Mouse (Mus musculus) adipocyte (in vitro differentiated cells): ENCODE measurements around the gene Akap11.
"Not testable (repeated sequence)": the region's sequence is repeated elsewhere in the genome, so short reads cannot be mapped to it uniquely, and the experiment has no call there.

ENCODE experiments used
- DNase-seq: peaks from one replicate; pipeline ENCODE4 v3.0.0-alpha.2; 2016; ENCODE audit warnings: low spot score

Akap11 gene

GRCm38 (mm10) chr14:78536281-78537165 lies at the start of gene Akap11:
Gene Akap11, minus strand, starts transcription at chr14:78536808.
- DNase-seq = peak; percentile 93

- no peak for DNase-seq
Observed at GRCm38 (mm10) chr14:78584222-78584621, 47.6 kb upstream of the Akap11 start.

GRCm38 (mm10) chr14:78583168-78583567 lies 46.6 kb upstream of the Akap11 start:
- DNase-seq = no peak

DNA sequence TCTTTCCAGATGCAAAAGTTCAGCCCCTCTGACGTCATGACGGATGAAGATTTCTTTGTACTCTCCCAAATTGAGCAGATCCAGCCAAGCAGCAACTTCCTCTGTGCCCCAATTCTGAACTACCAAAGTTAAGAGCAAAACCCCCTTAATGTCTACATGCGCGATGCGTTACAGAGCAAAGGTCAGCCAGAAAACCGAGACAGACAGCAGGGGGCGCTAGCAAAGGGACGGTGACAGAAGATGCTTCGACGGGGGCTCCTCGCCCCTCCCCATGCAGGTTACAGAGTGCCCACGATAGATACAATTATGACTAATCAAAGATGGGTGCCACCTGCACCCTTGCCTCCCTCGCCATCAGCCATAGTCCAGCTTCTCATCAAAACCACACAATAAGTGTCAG lies 39.3 kb upstream of the Akap11 start:
- no peak for DNase-seq

- DNase-seq = no peak
Observed at GRCm38 (mm10) chr14:78568410-78568809, 31.8 kb upstream of the Akap11 start.

DNA sequence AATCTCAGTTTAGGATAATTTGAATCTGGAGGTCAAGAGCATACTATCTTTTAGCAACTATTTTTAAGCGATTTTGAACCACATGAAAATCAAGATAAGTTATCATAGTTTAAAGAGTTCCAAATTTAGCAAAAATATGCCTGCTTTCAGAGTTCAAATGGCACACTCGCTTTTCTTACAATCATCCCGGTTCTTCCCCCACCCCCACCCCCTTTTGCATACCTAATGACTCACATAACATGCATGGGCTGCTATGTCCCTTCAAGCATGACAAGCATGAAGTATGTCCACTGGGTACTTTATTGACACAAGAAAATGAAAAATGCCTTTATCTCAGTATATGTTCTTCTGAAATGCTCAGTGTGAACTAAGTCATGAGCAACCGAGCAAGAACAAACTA lies 29.8 kb upstream of the Akap11 start:
- DNase-seq = no peak

DNA sequence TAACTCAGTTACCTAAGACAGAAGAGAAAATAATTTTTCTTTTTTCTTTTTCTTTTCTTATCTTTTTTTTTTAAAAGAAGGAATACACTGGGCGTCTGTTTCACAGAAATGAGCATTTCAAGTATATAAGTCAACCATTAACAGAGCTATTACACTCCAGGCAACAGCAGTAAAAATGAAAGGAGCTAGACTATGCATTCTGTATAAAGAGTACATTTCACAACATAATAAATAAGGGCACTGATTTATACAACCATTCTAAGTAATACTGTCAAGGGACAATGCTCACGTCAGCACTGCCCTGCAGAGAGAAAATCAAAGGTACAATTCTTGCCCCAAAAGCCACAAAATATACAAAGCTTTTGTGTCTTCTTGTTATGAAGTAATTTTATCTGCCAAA lies 27.7 kb upstream of the Akap11 start:
- no peak for DNase-seq

GRCm38 (mm10) chr14:78563211-78563610 lies 26.6 kb upstream of the Akap11 start:
- DNase-seq = no peak

DNA sequence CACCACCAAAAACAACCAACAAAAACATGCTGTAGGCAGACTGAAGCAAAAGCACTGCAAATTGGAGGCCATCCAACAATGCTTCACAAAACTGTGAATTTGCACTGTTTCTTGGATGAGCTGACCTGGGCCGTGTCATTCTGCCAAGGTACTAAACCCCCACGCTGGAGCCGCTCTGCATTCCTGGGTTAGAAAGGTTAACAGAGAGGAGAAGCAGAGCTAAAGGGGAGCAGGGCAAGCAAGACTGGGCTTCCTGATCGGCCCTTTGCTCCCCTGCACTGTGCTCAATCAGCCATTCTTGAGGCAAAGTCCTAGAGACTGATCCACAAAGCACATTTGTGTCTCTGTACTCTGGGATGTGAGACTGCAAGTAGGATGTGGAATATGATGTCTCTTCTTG lies 25.5 kb upstream of the Akap11 start:
- no peak for DNase-seq

DNA sequence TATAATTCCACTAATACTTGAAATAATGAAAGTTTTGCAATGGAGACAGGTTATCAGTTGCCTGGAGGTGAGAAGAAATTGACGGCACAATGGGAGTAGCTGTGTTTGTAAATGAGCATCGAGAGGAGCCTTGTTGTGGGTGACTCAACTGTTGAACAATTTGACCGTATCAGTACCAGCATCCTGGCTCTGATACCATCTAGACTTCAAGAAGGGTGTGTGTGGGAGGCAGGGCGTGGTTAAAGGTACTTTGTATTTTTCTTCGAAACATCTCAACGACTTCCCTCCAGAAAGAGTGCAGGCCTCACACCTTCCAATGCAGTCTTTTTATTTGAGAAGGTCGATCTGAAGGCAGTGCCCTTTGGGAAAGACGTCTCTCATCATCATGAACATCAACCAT lies 22.4 kb upstream of the Akap11 start:
- no peak for DNase-seq

DNA sequence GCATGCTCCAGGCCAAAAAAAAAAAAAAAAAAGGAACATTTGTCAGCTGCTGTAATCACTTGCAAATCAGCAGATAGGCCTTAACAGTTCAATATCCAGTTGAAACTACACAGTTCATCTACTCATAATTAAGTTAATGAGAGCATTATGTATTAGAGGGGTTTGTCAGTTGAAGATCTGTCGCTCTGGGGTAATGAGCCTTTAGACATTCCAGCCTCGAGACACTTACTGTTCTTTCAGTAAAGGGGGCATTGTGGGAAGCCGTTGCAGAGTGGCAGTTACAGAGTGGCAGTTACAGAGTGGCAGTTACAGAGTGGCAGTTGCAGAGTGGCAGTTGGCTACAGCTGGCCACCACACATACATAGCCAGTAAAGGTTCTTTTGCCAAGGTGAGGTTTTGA lies 18.2 kb upstream of the Akap11 start:
- DNase-seq = not testable (repeated sequence)

DNA sequence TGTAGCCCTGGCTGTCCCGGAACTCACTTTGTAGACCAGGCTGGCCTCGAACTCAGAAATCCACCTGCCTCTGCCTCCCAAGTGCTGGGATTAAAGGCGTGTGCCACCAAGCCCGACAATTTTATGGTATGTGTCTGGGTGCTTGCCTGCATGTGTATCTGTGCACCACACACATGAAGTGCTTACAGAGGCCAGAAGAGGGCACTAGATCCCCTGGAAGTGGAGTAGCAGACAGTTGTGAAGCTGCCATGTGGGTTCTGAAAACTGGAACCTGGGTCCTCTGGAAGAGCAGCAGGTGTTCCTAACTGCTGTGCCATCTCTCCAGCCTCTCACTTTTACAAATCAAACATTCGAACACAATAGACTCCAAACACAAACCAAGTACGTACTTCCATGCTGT lies 17.1 kb upstream of the Akap11 start:
- no peak for DNase-seq

- no peak for DNase-seq
Observed at GRCm38 (mm10) chr14:78548807-78549206, 12.2 kb upstream of the Akap11 start.

GRCm38 (mm10) chr14:78541319-78541718 lies 4.7 kb upstream of the Akap11 start:
- peak; percentile 49 for DNase-seq

GRCm38 (mm10) chr14:78539821-78540220 lies 3.2 kb upstream of the Akap11 start:
- DNase-seq = no peak

DNA sequence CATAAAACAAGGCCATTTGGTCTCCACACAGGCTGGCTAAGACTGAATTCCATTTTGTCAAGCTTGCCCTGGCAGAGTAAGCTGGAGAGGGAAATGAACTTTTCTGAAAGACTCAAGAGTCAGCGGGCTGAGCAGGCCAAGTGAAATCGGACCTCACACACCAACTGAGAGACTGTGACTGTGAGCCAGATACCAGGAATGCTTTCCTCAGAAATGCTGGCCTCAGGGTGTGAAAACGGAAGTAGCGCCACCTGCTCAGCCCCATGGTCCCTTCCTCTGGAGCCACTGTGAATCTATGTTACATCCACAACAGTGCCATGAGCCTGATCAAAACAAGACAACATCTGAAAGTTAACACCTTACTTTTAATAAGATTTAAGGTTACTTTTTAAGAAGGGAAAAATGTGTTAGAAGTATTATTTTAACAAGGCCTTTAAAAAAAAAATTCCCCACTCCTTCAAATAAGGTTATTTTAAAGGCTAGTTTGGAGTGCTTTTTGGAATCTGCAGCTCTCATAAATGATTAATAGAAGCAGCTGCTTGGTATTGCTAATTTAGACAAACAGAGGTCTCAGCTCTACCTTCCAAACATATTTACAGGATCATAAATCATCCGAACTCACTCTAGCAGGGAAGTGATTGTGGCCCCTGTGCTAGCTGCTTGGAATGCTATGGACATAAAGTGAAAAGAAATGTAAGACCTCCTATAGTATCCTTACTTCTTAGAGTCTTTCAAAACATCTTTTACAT lies 2.1 kb upstream of the Akap11 start:
- no peak for DNase-seq

- no peak for DNase-seq
Observed at GRCm38 (mm10) chr14:78537551-78537950, 943 bp upstream of the Akap11 start.

DNA sequence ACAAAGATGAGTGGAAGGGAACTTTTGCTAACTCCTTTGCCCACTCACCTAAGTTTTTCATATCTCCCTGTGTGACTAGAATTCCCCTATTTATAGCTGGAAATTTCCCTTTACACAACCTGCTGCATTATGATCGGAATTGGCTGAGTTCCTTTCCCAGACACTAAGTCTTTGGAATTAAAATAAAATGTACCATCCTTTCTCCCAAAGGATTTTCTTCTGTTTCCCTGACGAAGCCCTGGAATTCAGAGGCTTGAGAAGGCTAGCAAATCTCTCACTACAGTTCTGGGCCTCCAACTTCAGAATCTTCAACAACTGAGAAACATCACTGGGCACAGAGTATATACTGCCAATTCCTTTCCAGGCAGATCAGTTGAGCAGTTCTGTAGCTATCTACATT lies 1.2 kb downstream of the Akap11 start:
- peak; percentile 7 for DNase-seq

GRCm38 (mm10) chr14:78534651-78535050 lies 2.0 kb downstream of the Akap11 start:
- no peak for DNase-seq

DNA sequence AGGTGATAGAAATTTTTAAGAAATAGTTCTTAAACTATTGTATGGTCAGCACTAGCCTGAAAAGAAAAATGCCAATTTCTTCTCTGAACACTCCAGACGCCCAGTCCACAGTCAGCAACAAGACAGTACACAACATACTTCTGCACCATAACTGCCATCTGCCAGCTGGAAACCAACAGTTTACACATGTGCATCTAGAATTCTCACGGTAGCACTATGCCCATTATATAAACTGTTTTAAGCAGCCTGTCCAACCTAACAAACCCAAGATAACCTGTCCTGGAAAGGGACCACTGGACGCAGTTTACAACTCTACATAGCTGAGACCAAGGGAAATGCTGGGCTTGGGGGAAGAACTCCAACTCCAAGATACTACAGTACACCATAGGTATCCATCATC lies 2.9 kb downstream of the Akap11 start:
- no peak for DNase-seq

DNA sequence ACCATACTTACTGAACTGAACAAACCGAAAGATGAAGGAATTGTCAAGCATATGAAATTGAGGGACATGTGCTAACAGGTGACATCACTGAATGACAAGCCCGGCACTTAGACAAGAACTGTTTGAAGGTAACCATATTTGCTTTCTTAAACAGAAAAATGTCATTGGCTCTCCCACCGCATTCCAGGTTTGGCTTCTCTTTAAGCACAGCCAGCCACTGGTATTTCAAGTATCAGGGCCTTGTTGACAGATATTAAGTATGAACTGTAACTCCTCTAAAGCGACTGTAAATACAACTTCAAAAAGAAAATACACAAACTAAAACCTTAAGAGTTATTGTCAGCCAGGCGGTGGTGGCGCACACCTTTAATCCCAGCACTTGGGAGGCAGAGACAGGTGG lies 4.3 kb downstream of the Akap11 start:
- no peak for DNase-seq

GRCm38 (mm10) chr14:78530256-78530655 lies 6.4 kb downstream of the Akap11 start:
- DNase-seq = no peak
